Mouse (Mus musculus): ENCODE data around the gene Frmd5.
A peak's percentile ranks its signal among the peaks of the same experiment; 100 is the strongest.

The Frmd5 gene

GRCm38 (mm10) chr2:121614483-121615198 lies 192.2 kb downstream of the Frmd5 start:
- no peak for DNase-seq

GRCm38 (mm10) chr2:121612112-121612511 lies 194.8 kb downstream of the Frmd5 start:
- no peak for DNase-seq

GRCm38 (mm10) chr2:121610008-121610884 lies 196.6 kb downstream of the Frmd5 start:
- DNase-seq = peak; percentile 54

GRCm38 (mm10) chr2:121609141-121609724 lies 197.7 kb downstream of the Frmd5 start:
- DNase-seq = no peak

GRCm38 (mm10) chr2:121602397-121602796 lies 204.5 kb downstream of the Frmd5 start:
- no peak for DNase-seq

- DNase-seq = no peak
Measured at GRCm38 (mm10) chr2:121601543-121601942, 205.3 kb downstream of the Frmd5 start.

GRCm38 (mm10) chr2:121600736-121601135 lies 206.2 kb downstream of the Frmd5 start:
- no peak for DNase-seq

- DNase-seq = no peak
Measured at GRCm38 (mm10) chr2:121598249-121598648, 208.6 kb downstream of the Frmd5 start.

- DNase-seq = no peak
Measured at GRCm38 (mm10) chr2:121596621-121597020, 210.3 kb downstream of the Frmd5 start.

- no peak for DNase-seq
Measured at GRCm38 (mm10) chr2:121594660-121595291, 212.1 kb downstream of the Frmd5 start.

GRCm38 (mm10) chr2:121594131-121594530 lies 212.8 kb downstream of the Frmd5 start:
- DNase-seq = no peak

GRCm38 (mm10) chr2:121588309-121588694 lies 218.6 kb downstream of the Frmd5 start:
- DNase-seq = peak; percentile 59

- DNase-seq = peak; percentile 71
Measured at GRCm38 (mm10) chr2:121587523-121588308, 219.2 kb downstream of the Frmd5 start.

GRCm38 (mm10) chr2:121584705-121585104 lies 222.2 kb downstream of the Frmd5 start:
- no peak for DNase-seq

- no peak for DNase-seq
Measured at GRCm38 (mm10) chr2:121583468-121584116, 223.3 kb downstream of the Frmd5 start.

- DNase-seq = no peak
Measured at GRCm38 (mm10) chr2:121582809-121583376, 224.0 kb downstream of the Frmd5 start.

- peak; percentile 29 for DNase-seq
Measured at GRCm38 (mm10) chr2:121575741-121576201, 231.1 kb downstream of the Frmd5 start.

- no peak for DNase-seq
Measured at GRCm38 (mm10) chr2:121574066-121574630, 232.7 kb downstream of the Frmd5 start.

- DNase-seq = peak; percentile 86
Measured at GRCm38 (mm10) chr2:121571780-121572179, 235.1 kb downstream of the Frmd5 start.

- no peak for DNase-seq
Measured at GRCm38 (mm10) chr2:121570999-121571655, 235.8 kb downstream of the Frmd5 start.

Measured in embryo, embryonic 11 days (tissue).